Mouse (Mus musculus): Measurements from ENCODE around the gene Bid. TPM values are rescaled to one million over a fixed set of nuclear protein-coding genes. Genes with fewer than 3 reads are reported as not detected.

The Bid gene
- polyA plus RNA-seq (2015; fragmentation: Nextera tagmentation; extraction: Ambion mirVana) = 26.9 and 27.4 TPM in 2 replicates

DNA sequence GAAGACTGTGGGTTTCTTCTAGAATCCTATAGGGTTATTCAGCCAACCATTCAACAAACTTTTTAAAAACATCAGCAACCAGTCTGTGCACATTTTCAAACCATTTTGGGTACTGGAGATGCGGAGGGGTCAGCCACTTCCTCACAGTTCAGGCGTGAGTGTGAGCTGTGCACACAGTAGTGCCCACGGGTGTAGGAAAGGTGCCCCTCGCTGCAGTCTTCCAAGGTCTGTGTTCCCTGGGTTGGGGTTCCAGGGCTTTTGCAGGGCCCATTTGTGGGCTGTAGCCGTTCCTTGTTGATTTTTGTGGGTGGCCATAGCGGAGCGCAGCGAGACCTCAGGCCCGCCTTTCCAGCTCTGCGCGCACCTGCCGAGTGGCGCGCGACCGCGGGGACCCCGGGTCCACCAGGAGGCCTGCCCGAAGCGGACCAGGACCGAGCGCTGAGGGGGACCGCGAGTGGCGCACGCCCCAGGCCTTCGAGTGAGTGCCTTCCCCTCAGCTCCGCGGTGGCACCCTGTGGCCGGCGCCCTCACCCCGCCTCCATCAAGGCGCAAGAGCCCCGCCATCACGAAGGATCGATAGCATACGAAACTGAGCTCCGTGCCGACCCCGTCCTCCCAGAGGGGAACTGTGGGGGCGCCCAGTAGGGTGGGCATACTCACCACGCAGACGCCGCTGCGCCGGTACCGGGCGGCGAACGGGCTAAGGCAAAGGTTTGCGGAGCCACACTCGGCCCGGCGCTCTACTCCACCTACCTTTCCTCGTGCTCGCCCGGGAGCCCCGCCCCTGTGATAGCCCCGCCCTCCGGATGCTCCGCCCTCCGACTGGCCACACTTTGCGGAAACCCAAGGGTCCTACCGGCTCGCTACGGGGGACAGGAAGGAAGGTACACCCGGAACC is at the start of gene Bid:
Gene Bid, minus strand, starts transcription at position 780 of the 898 bp plus-strand sequence.
- peaks cover 21% of the 10 kb centered on the region for H3K4me1 ChIP-seq (replicated peaks)
- no peaks in the 10 kb centered on the region; the same call in 1 of the 2 replicates for H3K9me3 ChIP-seq
- peak within 1 kb of the TSS; percentile 67 for H3K4me3 ChIP-seq
- H3K9ac ChIP-seq = peak within 1 kb of the TSS; percentile 77
- peak within 1 kb of the TSS; percentile 92 for H3K4me2 ChIP-seq
- peaks cover 7% of the 10 kb centered on the region for H3K27me3 ChIP-seq
- H3K36me3 ChIP-seq = no peaks in the 10 kb centered on the region
- under 1% methylated on average over 67 of the region's 67 CpGs for WGBS
- H3K27ac ChIP-seq (replicated peaks) = no peak within 1 kb of the TSS
- peak; percentile 91 for ATAC-seq (ENCODE audit: low read depth)

DNA sequence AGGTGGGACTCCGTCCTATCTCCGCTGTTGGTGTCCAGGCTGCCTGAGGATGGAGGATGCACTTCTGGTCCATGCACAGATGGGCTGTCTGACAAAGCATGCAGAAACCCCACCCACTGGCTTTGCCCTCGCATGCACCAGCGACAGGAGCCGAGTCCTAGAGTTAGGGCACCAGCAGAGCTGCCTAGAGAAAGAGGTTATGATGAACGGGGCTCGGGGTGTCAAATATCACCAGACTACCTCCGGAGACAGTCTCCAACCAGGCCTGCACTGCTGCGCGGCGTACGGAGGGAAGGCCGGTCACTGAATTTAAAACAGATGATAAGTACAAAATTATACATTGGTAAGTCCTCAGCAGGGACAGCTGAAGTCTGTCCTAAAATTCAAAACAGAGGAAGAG is 49.2 kb upstream of the Bid start:
- ATAC-seq (ENCODE audit: low read depth) = no peak
- Histone ChIP-seq H3K27ac (replicated peaks) (no peak overlapping the region), H3K4me2 (no peak overlapping the region), H3K9ac (no peak overlapping the region), H3K4me3 (no peak overlapping the region), H3K36me3 (peaks cover 59% of the 10 kb centered on the region), H3K27me3 (no peaks in the 10 kb centered on the region), H3K4me1 (replicated peaks) (no peaks in the 10 kb centered on the region), H3K9me3 (no peaks in the 10 kb centered on the region)
- WGBS = 76% methylated on average over 13 of the region's 13 CpGs

DNA sequence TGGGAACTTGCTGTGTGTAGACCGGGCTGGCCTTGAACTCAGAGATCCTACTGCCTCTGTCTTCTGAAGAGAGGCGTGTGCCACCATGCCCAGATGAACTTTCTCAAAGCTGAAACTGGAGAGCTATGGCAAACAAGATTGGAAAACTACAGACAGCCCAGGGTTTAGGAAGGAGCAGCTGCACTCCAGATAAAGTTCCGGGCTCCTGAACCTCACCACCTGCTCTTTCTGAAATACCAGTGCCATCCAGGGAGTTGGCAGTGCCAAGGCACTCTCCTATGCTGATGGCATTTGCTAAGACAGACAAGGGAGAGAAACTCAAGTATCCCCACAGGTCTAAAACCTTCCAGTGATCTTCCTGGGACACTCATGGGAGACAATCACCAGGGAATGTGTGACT is 47.5 kb upstream of the Bid start:
- no peak for ATAC-seq (ENCODE audit: low read depth)
- no peak overlapping the region for H3K4me2 ChIP-seq
- H3K36me3 ChIP-seq = peaks cover 59% of the 10 kb centered on the region
- H3K4me1 ChIP-seq (replicated peaks) = no peaks in the 10 kb centered on the region
- no peak overlapping the region for H3K9ac ChIP-seq
- H3K4me3 ChIP-seq = no peak overlapping the region
- H3K9me3 ChIP-seq = no peaks in the 10 kb centered on the region
- H3K27me3 ChIP-seq = no peaks in the 10 kb centered on the region
- no peak overlapping the region for H3K27ac ChIP-seq (replicated peaks)
- 91% methylated on average over 3 of the region's 3 CpGs for WGBS

DNA sequence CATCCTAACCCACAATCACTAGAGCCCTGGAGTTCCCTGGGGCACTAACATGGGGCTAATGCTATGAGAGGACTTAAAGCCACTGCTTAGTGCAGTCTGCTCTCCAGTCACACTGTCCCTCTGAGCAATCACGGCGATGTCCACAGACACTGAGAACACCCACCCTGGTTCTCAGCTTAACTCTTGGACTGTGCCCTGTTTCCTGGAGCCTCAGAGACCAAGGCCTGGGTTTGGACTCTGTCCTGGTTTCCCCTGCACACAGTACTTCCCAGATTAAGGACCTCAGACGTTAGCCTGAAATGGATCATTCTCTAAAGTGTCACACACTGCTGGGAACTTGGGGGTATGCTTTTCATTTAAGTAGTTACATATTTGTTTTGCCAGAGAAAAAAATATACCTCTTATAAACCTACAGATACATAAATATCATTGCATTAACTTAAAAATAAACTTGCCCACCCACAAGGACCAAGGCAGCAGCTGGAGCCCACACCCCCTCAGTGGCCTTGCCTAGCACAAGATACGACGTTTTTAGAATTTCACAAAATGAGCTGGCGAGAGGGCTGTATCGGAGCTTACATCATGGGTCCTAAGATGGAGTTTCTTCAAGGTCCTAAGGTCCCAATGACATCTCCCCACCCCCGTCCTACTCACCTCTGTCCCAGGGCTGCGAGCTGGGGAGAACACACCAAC is 43.8 kb upstream of the Bid start:
- H3K4me1 ChIP-seq (replicated peaks) = no peaks in the 10 kb centered on the region
- no peak overlapping the region for H3K9ac ChIP-seq
- H3K36me3 ChIP-seq = peaks cover 80% of the 10 kb centered on the region
- WGBS = 87% methylated on average over 9 of the region's 9 CpGs
- H3K4me3 ChIP-seq = no peak overlapping the region
- H3K27ac ChIP-seq (replicated peaks) = no peak overlapping the region
- H3K9me3 ChIP-seq = no peaks in the 10 kb centered on the region
- H3K4me2 ChIP-seq = no peak overlapping the region
- no peak for ATAC-seq (ENCODE audit: low read depth)
- no peaks in the 10 kb centered on the region for H3K27me3 ChIP-seq

DNA sequence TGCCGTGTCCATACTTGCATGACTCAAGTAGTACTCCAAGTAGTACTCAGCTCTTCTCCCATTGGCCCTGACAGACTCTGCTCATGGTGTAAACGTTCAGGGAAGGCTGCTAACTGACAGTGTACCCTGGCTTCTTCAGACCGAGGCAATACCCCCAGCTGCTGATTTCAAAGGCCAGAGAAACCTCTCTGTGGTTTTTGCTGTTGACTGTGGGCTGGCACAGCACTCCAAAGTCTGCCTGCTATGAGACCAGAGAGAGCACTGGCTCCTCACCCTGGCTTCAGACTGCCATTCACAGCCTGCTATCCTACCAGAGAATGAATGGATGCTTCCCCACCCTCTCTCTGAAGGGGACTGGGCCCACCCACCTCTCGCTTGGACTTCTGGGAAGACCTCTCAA is 40.7 kb upstream of the Bid start:
- no peak for ATAC-seq (ENCODE audit: low read depth)
- H3K4me1 ChIP-seq (replicated peaks) = no peaks in the 10 kb centered on the region
- no peaks in the 10 kb centered on the region for H3K27me3 ChIP-seq
- 83% methylated on average over 4 of the region's 4 CpGs for WGBS
- H3K9ac ChIP-seq = no peak overlapping the region
- H3K4me2 ChIP-seq = no peak overlapping the region
- H3K36me3 ChIP-seq = peaks cover 94% of the 10 kb centered on the region
- no peaks in the 10 kb centered on the region for H3K9me3 ChIP-seq
- H3K4me3 ChIP-seq = no peak overlapping the region
- H3K27ac ChIP-seq (replicated peaks) = no peak overlapping the region

DNA sequence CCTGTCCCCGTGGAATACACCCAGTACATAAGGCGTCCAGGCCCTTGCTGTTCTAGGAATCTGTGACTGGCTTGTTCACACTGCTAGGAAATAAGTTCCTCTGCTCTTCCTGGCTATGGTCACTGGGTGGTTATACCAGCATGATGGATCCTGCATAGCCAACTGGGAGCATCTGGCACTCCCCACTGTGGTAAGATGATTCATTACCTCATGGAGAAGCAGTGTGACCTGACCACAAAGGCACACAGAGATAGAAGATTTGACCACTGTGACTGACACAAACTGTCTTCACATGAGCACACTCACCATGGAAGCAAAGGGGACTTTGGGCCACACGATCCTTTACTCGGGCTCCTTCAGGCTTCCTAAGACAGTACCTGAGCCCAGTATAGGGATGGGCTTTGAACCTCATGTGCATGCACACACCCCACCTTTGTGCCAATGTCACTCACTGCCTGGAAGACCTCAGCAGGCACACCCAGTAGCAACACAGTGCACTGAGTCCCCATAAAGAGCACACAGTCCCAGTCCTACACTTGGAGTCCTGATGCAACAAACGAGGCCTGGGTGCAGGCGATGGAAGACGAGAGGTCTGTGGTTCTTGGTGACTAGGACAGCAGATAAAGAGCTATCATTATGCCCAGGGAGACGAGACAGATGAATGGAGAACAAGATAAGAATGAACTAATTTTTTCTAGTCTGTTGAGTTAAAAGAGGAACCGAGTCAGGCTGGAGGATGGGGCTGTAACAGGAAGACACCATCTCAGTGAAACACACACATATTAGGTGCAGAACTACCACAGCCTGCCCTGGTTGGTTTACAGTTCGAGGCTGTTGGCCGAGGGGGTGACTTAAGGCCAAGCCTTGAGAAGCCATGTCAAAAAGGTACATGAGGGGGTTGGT is 39.9 kb upstream of the Bid start:
- Histone ChIP-seq H3K4me3 (no peak overlapping the region), H3K27ac (replicated peaks) (no peak overlapping the region), H3K4me1 (replicated peaks) (no peaks in the 10 kb centered on the region), H3K27me3 (no peaks in the 10 kb centered on the region), H3K4me2 (no peak overlapping the region), H3K36me3 (peaks cover 94% of the 10 kb centered on the region), H3K9me3 (no peaks in the 10 kb centered on the region), H3K9ac (no peak overlapping the region)
- no peak for ATAC-seq (ENCODE audit: low read depth)
- 91% methylated on average over 11 of the region's 11 CpGs for WGBS

DNA sequence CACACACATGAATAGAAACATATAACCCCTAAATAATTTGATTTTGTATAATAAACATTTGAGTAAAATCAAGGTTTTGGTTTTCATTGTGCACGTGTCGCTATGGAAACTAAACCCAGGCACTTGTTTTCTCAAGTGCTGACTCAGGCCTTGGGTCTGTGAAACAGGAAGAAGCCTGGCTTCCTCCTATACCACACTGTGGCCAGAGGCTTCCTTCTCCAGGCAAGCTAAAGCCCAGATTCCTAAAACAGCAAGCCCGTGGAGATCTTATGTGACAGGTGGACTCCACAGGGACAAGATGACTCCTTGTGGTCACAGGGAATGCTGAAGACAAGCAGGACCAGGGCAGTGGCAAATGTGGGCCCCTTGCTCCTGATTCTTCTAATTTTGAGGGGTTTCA is 38.6 kb upstream of the Bid start:
- Histone ChIP-seq H3K9me3 (no peaks in the 10 kb centered on the region), H3K27ac (replicated peaks) (no peak overlapping the region), H3K4me3 (no peak overlapping the region), H3K4me1 (replicated peaks) (no peaks in the 10 kb centered on the region), H3K9ac (no peak overlapping the region), H3K36me3 (peaks cover 92% of the 10 kb centered on the region), H3K27me3 (no peaks in the 10 kb centered on the region), H3K4me2 (no peak overlapping the region)
- no peak for ATAC-seq (ENCODE audit: low read depth)
- WGBS = 83% methylated on average over 3 of the region's 3 CpGs

DNA sequence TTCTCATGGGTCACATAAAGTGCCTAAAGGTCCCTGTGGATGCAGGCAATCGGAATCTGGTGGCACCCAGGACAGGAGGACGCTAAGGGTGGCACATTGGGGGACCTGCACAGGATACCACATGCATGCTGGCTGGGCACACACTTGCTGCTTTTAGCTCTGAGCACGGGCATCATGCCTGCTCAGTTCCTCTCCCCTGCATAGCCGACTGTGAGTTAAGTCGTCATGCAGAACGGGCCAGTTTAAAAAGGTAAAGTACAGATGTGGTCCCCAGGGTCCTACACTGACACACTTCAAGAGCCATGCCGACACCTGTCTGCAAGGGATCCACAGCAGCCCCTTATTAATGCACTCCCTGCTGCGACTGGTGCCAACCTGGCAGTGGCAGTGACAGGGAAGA is 37.6 kb upstream of the Bid start:
- Histone ChIP-seq H3K9ac (no peak overlapping the region), H3K36me3 (peaks cover 92% of the 10 kb centered on the region), H3K4me2 (no peak overlapping the region), H3K4me3 (no peak overlapping the region), H3K9me3 (no peaks in the 10 kb centered on the region), H3K27me3 (no peaks in the 10 kb centered on the region), H3K27ac (replicated peaks) (no peak overlapping the region), H3K4me1 (replicated peaks) (no peaks in the 10 kb centered on the region)
- 89% methylated on average over 8 of the region's 8 CpGs for WGBS
- no peak for ATAC-seq (ENCODE audit: low read depth)

DNA sequence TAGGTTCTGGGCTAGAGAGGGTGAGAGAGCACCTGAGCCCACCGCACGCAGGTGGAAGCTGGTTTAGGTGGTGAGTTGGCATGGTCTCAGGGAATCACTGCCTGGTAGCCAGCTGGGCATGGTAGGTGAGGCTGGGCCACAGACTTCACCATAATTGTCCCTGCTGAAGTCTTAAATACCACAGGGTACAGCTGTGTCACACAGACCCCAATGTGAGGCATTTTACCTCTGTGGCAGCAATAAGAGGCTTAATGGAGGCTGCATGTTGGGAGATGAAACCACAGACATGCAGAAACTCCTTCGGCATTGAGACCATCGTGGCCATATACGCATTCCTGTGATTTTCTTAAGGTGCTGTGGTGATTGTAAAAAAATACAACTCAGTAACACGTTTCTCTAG is 35.8 kb upstream of the Bid start:
- no peak overlapping the region for H3K4me2 ChIP-seq
- 90% methylated on average over 6 of the region's 6 CpGs for WGBS
- peaks cover 92% of the 10 kb centered on the region for H3K36me3 ChIP-seq
- H3K27me3 ChIP-seq = no peaks in the 10 kb centered on the region
- ATAC-seq (ENCODE audit: low read depth) = no peak
- no peaks in the 10 kb centered on the region for H3K9me3 ChIP-seq
- no peak overlapping the region for H3K4me3 ChIP-seq
- no peak overlapping the region for H3K9ac ChIP-seq
- no peak overlapping the region for H3K27ac ChIP-seq (replicated peaks)
- no peaks in the 10 kb centered on the region for H3K4me1 ChIP-seq (replicated peaks)

DNA sequence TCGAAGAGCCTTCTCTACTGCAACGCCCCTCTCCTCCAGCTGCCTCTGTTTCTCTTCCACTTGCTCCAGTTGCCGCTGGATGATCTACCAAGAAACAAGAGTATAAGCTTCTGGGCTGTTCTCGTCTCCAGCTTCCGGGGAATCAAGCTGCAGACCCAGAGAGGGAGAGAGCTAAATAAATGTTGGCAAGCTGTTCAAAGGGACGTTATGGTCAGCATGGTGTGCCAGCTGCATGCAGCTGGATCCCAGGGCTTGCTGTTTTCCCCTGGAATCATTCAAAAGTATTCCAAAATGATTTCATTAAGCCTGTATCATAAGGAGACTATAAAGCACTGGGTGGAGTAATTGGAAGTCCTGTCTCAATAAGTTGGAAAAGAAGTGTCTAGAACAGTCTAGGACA is 34.7 kb upstream of the Bid start:
- peaks cover 92% of the 10 kb centered on the region for H3K36me3 ChIP-seq
- 92% methylated on average over 6 of the region's 6 CpGs for WGBS
- H3K4me2 ChIP-seq = no peak overlapping the region

DNA sequence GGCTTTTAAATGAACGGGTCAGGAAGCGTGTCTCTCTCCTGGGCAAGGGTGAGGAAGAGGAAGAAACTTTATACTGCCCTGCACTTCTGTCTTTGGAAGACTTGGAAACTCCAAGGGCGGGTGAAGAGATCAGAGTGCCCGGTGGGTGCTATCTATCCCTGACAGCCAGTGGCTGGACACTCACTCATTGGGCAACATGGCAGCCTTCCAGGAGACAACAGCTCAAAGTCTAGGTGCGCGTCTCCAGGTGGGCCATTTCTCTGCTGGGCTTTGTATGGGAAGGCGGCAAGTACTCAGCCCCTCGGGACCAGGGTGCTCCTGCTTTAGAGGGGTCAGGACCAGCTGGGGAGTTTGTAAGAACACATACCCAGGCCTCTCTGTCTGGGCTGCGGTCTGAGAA is 28.9 kb upstream of the Bid start:
- Histone ChIP-seq H3K36me3 (peaks cover 57% of the 10 kb centered on the region), H3K4me3 (no peak overlapping the region), H3K27ac (replicated peaks) (no peak overlapping the region), H3K9ac (no peak overlapping the region), H3K4me1 (replicated peaks) (no peaks in the 10 kb centered on the region), H3K4me2 (no peak overlapping the region), H3K9me3 (no peaks in the 10 kb centered on the region), H3K27me3 (no peaks in the 10 kb centered on the region)
- 92% methylated on average over 9 of the region's 9 CpGs for WGBS
- no peak for ATAC-seq (ENCODE audit: low read depth)

More for the DNA sequence above, 34.7 kb upstream of the Bid start:
- H3K27me3 ChIP-seq = no peaks in the 10 kb centered on the region
- no peak for ATAC-seq (ENCODE audit: low read depth)
- no peaks in the 10 kb centered on the region for H3K4me1 ChIP-seq (replicated peaks)
- no peak overlapping the region for H3K27ac ChIP-seq (replicated peaks)
- no peak overlapping the region for H3K4me3 ChIP-seq
- no peak overlapping the region for H3K9ac ChIP-seq
- no peaks in the 10 kb centered on the region for H3K9me3 ChIP-seq

DNA sequence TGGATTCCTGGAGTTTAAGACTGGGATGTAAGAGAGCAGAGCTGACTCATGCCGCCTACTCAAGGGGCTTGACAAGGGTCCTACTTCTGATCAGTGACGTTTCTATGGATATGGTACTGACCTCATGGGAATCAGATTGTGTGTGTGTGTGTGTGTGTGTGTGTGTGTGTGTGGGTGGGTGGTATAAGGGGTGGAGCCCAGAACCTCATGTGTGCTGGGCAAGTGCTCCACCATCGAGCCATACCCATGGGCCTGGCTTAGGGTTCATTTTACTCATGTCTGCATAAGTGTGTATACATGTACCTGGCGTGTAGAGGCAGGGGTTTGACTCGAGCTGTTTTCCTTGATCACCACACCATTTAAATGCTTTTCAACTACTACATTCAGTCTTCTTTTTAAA is 27.3 kb upstream of the Bid start:
- 89% methylated on average over 5 of the region's 5 CpGs for WGBS
- no peak overlapping the region for H3K9ac ChIP-seq
- no peak overlapping the region for H3K4me2 ChIP-seq
- no peaks in the 10 kb centered on the region for H3K4me1 ChIP-seq (replicated peaks)
- no peak overlapping the region for H3K4me3 ChIP-seq
- no peak for ATAC-seq (ENCODE audit: low read depth)
- no peak overlapping the region for H3K27ac ChIP-seq (replicated peaks)
- H3K36me3 ChIP-seq = peaks cover 43% of the 10 kb centered on the region
- no peaks in the 10 kb centered on the region for H3K9me3 ChIP-seq
- H3K27me3 ChIP-seq = no peaks in the 10 kb centered on the region

All from neural tube, embryonic 13.5 days (tissue).